Mouse (Mus musculus) frontal cortex, adult 2 months (tissue): ENCODE measurements around the gene Gpx4. TPM values are rescaled to one million over a fixed set of nuclear protein-coding genes. Genes with fewer than 3 reads are reported as not detected.

ENCODE experiments used
- DNase-seq, 2 experiments: peaks; one replicate each; pipeline ENCODE4 v3.0.0; 2022; ENCODE audit warnings: low spot score in 1 of 2; ENCODE audit errors: extremely low spot score in 1 of 2
- polyA plus RNA-seq: library from polyadenylated mRNA; depleted of rRNA; stranded (reverse); fragments of >200 nt; gene quantifications from 2 replicates; pipeline ENCODE4 v1.2.3, GENCODE M21; 2012; rRNA removed

Gpx4 gene
- 867 and 914 TPM in 2 replicates for polyA plus RNA-seq

DNA sequence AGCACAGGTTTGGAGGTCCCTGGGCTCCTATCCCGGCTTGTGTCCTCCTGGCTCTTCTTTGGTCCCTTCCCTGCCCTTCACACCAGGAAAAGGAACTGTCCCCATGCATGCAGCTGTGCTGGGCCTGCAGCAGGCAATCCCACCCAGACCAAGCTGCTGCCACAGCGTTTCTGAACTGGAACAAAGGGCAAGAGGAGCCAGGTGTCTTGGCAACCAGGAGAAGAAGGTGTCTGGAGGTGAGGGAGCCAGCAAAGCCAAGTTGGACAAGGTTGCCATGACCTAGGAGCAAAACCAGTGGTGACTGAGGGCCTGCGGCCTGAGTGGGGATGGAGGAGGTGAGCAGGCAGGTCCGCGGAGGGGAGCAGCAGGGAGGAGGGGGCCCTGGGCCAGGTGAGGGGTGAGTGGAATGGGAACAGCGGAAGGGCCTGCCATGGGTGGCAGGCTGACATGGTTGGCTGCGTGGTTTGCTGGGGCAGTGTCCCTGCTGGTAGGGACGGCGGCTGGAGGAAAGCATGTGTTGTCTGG lies at the start of gene Gpx4:
TSS of gene Gpx4 (plus strand) at position 126 of the 525 bp plus-strand sequence.
- no peak for DNase-seq

DNA sequence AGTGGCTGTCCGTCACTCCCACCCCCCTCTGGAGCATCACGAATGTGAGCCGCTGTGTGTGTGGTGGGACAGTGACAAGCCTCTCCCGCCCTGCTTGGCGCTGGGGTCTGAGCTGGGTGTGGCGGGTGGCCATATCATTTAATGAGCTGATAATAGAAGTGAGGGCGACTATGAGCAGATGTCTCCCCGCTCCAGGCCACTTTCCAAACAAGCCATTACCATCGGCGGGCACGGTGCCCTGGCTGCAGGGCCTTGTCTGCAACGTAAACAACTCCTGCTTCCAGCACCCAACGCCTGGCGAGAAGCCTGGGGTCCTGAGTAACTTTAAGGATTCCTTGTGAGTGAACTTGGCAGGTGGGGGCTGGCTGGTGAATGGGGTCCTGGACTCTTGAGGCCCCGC lies 49.1 kb upstream of the Gpx4 start:
- no peak for DNase-seq

DNA sequence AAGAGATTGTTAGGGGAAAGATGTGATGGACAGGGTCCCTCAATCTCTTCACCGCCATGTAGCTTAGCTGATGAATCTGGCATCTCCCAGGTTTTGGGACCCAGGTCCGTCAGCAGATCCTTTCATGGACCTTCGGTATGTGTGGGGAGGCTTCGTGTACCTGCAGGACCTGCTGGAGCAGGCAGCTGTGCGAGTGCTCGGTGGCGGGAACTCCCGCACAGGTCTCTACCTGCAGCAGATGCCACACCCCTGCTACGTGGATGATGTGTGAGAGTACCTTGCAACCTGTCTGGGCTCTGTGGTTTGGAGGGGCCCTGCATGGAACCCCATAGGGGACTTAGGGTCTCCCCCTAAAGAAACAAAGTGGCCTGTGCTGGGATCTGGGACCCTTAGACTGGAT lies 45.0 kb upstream of the Gpx4 start:
- no peak for DNase-seq

DNA sequence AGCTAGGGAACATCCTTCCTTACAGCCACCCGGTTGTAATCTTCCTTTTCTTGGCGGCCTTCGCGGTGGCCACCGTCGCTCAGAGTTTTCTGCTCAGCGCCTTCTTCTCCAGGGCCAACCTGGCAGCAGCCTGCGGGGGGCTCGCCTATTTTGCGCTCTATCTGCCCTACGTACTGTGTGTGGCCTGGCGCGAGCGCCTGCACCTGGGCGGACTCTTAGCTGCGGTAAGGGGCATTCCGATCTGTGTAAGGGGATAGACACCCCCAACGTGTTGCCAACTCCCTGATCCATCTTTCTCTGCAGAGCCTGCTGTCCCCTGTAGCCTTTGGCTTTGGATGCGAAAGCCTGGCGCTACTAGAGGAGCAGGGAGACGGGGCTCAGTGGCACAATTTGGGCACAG lies 44.1 kb upstream of the Gpx4 start:
- DNase-seq = no peak

DNA sequence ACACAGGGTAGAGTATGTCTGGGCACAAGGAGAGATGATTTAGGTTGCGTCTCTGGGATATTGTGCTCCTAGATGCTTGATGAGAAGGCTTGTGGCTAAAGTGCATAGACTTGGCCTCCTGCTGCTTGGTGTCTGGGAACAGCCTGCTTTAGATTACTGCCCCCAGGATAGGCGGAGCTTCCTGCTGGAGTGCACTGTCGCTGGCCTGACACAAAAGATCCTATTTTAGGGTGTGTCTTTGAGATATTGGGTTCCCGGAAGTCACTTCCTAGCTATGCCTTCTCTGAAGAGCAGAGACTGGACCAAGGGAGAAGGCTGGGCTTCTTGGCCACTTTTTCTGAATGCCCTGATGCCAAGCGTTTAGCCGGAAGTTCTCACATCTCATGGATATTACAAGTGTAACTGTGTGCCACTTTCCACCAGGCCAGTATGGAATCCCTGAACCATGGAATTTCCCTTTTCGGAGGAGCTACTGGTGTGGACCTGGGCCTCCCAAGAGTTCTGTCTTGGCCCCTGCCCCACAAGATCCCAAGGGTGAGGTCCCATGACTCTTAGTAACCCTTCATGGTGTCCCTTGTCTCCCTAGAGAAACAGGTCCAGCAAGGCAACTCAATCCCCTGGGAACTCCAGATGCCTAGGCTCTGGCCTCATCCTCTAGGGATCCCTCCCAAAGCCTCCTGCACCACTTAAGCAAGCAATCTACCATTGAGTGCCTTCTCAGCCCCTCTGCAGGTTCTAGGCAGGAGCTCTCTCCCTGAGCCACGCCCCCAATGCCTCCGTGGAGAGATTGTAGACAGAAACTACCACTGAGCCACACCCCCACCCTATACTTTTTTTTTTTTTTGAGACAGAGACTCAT lies 43.4 kb upstream of the Gpx4 start:
- DNase-seq = no peak

DNA sequence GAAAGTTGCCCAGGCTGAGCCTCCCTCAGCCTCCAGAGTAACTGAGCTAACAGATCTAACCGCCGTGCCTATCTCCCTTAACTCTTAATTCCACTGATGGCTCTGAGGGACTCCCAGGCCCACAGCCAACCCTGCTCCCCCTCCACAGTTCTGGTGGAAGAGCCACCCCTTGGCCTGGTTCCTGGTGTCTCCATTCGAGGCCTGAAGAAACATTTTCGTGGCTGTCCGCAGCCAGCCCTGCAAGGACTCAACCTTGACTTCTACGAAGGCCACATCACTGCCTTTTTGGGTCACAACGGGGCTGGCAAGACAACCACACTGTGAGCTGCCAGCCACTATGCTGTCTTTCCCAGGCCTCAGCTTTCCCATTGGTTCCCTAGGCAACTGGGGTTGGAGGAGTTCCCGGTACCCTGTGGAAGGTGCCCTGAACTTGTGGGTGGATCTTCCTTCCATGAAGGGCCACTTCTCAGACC lies 42.7 kb upstream of the Gpx4 start:
- DNase-seq = no peak

DNA sequence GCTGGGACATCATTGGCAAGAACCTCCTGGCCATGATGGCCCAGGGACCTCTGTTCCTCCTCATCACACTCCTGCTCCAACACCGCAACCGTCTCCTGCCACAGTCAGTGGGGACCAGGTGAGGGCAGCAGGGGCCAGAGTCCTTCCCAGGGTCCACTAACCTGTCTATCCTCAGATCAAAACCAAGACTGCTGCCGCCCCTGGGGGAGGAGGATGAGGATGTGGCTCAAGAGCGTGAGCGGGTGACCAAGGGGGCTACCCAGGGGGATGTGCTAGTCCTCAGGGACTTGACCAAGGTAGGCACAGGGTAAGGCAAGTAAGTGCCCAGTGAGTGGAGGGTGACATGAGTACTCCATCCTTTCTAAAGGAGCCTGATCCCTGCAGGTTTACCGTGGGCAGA lies 35.2 kb upstream of the Gpx4 start:
- no peak for DNase-seq

DNA sequence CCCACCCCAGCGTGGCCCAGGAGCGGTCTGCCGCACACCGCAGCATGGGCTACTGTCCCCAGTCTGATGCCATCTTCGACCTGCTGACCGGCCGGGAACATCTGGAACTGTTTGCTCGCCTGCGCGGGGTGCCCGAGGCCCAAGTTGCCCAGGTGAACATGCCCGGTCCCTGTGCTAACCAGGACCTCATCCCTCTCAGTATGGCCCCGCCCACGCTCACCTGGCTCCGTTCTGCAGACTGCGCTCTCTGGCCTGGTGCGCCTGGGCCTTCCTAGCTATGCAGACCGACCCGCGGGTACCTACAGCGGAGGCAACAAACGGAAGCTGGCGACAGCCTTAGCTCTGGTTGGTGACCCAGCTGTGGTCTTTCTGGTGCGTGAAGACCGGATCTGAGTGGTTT lies 33.4 kb upstream of the Gpx4 start:
- no peak for DNase-seq

DNA sequence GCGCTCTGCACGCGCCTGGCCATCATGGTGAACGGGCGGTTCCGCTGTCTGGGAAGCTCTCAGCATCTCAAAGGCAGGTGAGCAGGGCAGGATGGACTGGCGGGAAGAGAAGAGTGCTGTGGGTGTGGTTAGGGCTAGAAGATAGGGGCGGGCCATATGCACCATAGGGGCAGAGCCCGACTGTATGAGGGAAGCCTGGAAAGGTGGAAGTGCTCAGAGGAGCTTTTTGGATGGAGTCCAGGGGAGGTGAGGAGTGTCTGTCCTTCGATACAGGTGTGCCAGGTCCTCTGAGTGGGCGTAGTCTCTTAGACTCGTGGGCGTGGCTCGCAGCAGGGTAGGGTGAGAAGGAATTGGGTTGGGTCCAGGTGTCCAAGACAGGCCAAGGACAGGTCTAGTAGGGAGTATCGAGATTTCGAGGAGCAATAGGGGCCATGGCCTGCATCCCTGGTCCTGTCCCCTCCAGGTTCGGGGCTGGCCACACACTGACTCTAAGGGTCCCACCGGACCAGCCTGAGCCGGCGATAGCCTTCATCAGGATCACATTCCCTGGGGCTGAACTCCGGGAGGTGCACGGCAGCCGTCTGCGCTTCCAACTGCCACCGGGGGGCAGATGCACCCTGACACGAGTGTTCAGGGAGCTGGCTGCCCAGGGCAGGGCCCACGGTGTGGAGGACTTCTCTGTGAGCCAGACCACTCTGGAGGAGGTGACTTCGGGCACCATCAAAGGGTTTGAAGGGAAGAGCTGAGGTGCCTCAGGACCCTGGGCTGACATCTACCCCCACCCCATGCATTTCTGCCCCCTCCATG lies 32.3 kb upstream of the Gpx4 start:
- no peak for DNase-seq

DNA sequence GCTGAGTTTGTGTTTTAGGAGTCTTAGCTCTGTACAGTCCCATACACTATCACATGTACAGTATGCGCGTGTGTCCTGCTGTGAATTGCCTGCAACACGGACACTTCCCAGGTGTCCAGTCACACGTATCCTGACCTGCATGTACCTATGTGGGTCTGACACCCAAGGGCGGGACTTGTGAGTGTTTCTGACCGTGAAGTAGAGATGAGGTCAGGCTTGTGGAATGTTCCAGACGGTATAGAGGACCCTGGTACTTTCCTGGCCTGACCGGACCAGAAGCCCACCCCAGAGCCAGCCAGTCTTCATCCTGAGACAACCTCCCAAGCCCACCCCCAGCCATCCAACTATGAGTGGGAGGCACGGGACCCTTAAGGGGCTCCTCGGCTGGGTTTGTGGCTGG lies 31.4 kb upstream of the Gpx4 start:
- DNase-seq = no peak

DNA sequence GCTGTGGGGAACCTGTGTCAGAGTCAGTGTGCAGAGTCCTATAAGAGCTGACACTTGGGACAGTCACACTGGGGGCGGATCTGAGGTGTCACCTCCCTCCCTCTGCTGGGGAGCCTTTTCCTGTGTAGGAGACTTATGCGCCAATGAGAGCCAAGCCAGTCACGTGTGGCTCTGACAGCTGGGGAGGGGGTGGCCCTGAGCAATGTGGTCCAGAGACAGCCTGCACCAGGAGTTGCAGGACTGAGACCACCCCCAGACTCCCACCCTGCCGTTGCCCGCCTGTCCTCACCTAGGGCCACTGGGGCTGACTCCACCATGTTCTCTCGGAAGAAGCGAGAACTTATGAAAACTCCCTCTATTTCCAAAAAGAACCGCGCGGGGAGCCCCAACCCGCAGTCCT lies 30.5 kb upstream of the Gpx4 start, which contains the start of gene Arhgap45:
TSS of gene Arhgap45 (plus strand) at position 143 of the 400 bp plus-strand sequence.
- DNase-seq = peak in 1 of 2 experiments; percentile 29

DNA sequence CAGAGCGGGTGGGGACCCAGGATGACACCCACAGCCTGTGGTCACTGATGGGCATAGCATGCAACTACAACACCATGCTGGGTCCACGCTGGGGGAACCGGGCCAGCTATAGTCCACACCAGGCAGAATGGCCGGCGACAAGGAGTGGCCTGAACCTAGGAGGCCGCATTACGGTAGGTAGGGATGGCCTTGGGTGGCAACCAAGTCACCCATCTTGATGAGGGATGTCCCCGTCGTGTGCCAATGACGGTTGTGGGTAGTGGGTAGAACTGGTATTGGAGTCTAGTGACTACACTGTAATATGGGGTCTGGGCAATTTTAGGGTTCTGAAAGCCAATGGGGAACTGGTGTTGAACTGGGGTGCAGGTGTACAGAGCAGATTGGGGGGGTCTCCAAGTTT lies 30.0 kb upstream of the Gpx4 start:
- no peak for DNase-seq

DNA sequence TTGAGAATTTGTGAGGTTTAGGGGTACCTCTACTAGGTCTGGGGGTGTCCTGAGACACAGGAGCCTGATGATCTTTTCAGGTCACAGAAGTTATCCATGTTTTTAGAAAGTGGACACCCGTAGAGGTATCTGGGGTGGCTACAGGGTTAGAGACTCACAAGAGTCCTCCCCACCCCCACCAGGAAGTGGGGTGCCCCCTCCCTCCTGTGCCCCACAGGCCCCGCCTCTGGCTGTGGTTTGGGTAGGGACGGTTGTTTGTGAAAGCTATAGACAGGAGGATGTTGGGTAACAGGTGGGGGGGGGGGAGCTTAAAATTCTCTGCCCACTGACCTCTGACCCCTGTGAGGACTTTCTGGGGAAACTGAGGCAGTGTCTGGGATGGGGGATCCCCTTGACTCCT lies 29.6 kb upstream of the Gpx4 start:
- DNase-seq = no peak

DNA sequence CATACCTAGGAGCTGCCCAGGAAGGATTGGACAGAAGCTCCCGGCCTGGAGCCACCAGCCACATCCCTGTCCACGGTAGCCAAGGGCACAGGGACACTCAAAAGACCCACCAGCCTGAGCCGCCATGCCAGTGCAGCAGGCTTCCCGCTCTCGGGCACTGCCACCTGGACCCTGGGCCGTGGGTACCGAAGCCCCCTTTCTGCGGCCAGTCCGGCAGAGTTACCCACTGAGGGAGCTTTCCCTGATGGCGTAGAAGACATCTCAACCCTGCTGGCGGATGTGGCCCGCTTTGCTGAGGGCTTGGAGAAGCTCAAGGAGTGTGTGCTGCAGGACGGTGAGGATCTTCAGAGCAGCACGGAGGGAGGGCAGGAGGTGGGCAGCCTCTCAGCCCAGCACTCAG lies 29.2 kb upstream of the Gpx4 start:
- no peak for DNase-seq

DNA sequence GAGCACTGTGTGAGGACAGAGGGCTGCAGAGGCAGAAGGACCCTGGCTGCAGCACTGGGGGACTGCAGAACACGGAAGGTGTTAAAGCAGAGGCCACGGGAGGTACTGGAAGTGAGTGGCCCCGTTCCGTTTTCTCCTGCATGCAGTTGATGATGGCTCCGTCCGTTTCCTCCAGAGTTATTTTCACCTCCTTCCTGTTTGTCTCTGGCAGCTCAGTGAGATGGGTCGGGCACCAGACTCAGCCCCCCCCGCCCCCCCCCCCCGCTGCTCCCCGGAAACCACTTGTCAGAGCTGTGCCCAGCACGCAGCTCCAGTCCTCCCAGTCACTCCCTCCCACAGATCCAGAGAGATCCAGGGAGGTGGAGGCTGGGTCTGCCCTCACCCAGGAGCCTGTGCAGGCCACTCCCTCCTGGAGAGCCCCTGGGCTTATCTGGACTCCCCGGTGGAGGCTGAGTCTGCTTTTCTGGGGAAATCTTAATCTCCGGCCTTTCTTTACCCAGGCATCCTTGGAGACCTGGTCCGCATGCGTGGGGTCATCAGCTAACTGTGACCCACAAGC lies 28.1 kb upstream of the Gpx4 start:
- no peak for DNase-seq

DNA sequence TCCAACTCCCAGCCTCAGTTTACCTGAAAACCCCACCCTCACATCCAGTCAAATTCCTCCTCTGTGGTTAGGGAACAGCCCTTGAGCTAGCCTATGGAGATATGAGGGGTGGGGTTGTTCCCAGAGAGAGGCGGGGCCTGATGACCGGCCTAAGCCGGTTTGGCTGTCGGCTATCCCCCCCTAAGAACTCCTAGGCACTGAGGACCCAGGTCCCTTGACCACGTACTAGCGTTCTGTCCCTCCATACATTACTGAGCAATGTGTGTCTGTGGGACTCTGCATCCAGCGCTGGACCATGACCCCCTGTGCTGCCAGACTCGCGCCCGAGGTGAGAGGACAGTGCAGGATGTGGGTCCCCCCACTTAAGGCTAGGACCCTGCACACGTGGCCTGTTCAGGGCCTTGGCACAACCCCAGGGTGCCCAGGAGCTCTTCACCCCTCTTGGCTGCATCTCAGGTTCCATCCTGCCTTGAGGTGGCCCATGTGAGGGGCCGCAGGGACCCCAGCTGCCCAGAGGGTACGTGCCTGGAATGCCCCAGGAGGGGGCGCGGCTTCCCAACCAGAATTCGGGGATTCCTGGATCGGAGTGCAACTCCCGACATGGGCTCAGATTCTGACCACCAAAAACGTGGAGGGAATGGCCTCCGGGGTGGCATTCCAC lies 27.4 kb upstream of the Gpx4 start:
- no peak for DNase-seq

DNA sequence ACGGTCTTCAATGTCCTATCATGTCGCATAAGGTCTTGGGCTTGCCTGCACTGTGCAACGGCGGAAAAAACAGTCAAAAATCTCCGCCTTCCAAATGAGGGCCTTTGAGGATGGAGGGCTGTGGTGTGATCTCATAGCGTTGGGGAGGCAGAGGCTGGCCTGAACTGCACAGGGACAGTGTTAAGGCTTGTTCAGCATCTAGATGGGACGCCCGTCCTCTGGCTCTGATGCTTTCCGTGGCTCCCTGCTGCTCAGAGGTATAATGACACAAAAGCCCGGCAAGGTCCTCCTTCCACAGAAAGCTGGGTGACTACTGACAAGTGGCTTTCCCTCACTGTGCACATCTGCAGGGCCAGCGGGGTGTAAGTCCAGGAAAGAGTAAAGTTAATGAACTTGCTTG lies 26.8 kb upstream of the Gpx4 start:
- no peak for DNase-seq

DNA sequence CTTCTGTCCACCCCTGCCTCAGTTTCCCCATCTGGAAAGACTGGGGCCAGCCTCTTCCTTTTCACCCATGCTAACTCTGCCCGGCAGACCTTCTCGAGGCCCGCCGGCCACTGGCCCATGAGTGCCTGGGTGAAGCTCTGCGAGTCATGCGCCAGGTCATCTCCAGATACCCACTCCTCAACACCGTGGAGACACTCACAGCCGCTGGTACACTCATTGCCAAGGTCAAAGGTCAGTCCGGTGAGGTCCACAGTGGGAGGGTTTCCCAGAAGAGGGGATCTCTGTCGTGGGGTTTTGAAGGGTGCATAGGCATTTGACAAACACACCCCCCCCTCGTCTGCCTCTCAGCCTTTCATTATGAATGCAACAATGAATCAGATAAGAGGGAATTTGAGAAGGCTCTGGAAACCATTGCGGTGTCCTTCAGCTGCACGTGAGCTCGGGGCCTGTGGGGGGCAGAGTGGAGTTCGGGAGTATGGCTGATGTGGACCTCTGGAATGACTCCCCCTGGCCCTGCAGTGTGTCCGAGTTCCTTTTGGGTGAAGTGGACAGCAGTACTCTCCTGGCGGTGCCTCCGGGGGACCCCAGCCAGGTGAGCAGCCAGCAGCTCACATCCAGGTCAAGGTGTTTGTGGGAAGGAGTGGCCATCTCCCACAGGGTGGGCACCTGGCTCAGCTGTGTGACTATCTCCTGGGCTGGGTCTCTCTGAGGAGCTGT lies 26.2 kb upstream of the Gpx4 start:
- no peak for DNase-seq

DNA sequence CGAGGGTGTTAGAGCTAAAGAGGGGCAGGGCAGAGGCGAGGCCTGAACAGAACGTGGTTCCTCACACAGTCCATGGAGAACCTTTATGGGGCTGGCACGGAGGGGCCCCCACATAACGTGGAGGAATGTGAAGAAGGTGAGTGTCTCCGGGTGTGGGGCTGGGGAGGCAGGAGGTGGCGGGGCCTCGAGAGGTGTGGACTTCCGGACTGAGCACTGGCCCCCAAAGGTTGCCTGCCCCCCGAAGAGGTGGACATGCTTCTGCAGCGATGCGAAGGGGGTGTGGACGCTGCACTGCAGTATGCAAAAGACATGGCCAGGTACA lies 25.7 kb upstream of the Gpx4 start:
- no peak for DNase-seq

DNA sequence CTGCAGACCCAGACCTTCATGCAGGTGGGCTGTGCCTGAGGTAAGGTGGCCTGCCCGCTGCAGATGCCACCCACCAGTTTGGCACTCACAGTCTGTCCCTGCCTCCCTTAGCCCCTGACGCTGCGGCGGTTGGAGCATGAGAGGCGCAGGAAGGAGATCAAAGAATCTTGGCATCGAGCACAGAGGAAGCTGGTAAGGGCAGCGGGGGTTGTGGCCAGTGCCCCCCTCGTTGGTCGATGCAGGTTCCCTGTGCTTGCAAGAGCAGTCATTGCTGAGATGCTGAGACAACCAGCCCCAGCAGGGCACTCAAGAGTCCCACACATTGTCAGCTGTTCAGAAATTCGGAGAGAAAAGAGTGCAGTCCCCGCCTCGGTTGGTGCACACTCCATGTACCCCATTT lies 24.8 kb upstream of the Gpx4 start:
- no peak for DNase-seq
